Mouse (Mus musculus) thymus, adult 18-20 months (tissue): Measurements from ENCODE around the gene Rplp0.

Source experiments
- DNase-seq, 2 experiments: peaks; one replicate each; pipeline ENCODE4 v3.0.0; 2022; ENCODE audit warnings: mixed read lengths in 2 of 2

Gene Rplp0

DNA sequence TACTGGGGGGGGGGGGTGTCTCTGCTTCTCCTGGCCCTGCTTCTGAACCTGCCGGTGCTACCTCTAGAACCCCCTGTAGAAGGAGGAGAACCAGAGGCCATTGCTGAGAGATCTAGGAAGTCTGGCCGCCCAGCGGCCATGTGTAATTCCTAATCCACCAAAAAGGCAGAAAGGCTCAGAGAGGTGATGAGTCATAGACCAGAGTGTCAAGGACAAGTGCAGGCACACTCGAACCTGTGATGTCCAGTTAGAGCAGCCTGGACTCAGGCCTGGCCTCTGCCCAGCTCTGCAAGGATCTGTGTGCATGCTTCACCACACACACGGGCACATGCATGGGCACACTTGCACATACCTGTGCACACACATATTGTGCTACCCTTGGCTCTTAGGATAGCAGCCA is 31.1 kb upstream of the Rplp0 start:
- DNase-seq = no peak

- no peak for DNase-seq
These were observed 29.9 kb upstream of the Rplp0 start for GRCm38 (mm10) chr5:115529364-115529741.

GRCm38 (mm10) chr5:115529742-115530446 is 29.4 kb upstream of the Rplp0 start:
- DNase-seq = no peak

GRCm38 (mm10) chr5:115530447-115530809 is 28.8 kb upstream of the Rplp0 start:
- DNase-seq = peak in 1 of 2 experiments; percentile 62

GRCm38 (mm10) chr5:115531671-115532270 is 27.5 kb upstream of the Rplp0 start:
- DNase-seq = no peak

GRCm38 (mm10) chr5:115534290-115534731 is 25.0 kb upstream of the Rplp0 start:
- no peak for DNase-seq

DNA sequence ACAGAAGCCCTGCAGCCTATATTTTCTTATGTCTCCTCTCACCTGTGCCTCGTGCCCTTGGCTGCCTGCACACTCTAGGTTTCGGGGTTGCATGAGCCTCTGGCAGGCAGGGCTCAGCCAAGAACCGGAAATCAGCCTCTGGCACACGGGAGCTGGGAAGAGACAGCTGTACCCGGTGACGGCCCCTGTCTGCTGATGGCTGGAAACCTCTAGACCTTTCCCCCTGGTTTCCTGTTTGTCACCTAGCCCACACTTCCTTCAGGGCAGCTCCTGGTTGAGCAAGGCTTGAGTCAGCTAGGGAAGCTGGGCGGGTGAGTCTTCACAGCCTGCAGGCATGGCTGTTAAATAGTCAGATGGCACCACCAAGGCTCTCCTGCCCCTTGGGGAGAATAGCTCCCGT is 24.4 kb upstream of the Rplp0 start:
- peak in 1 of 2 experiments; percentile 58 for DNase-seq

DNA sequence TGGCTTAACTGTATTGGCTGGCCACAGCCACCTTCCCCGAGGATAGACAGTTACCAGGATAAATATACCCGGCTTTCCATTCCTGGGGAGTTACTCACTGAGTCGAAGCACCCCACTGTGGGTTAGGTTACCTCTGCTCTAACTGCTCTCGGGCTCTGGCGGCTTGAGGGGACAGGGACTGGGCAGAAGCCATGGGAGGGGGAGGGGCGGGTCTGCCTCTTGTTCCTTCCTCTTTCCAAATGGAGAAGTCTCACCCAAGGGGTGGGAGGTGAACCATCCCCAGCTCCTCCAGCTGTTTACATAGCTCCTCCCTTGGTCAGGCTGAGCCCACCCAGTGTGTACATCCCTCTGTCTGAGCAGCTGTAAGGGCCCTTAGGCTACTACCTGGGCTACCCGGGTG is 23.6 kb upstream of the Rplp0 start:
- DNase-seq = no peak

DNA sequence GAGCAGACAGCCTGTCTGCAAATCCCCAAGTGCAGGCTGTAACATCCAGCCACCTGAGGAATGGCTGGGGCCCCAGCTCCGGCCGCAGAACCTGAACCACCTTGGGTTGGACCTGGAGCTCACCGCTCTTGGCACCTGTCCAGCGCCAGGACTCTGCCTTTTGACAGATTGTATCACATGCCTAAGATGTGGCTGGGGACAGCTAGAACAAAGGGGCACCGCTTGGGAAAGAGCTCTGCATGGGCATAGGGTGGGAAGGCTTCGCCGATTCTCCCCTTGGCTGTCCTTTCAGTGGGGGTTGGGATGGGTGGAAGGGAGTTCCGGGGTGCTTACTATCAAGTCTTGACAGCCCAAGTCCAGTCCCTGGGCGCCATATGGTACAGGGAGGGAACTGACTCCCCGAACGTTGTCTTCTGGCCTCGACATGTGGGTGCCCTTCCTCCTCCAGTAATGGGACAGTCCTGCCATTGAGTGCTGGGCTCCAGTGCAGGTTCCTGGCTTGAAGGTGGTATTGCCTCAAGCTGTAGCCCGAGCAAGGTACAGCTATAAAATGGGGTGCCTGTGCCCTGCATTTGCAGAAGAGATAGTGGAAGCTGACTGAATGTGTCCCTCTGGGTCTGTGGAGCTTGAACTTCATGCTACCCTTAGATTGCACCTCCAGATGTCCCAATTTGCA is 21.1 kb upstream of the Rplp0 start:
- no peak for DNase-seq

GRCm38 (mm10) chr5:115538693-115539043 is 20.6 kb upstream of the Rplp0 start:
- DNase-seq = peak; percentile 74 to 84

DNA sequence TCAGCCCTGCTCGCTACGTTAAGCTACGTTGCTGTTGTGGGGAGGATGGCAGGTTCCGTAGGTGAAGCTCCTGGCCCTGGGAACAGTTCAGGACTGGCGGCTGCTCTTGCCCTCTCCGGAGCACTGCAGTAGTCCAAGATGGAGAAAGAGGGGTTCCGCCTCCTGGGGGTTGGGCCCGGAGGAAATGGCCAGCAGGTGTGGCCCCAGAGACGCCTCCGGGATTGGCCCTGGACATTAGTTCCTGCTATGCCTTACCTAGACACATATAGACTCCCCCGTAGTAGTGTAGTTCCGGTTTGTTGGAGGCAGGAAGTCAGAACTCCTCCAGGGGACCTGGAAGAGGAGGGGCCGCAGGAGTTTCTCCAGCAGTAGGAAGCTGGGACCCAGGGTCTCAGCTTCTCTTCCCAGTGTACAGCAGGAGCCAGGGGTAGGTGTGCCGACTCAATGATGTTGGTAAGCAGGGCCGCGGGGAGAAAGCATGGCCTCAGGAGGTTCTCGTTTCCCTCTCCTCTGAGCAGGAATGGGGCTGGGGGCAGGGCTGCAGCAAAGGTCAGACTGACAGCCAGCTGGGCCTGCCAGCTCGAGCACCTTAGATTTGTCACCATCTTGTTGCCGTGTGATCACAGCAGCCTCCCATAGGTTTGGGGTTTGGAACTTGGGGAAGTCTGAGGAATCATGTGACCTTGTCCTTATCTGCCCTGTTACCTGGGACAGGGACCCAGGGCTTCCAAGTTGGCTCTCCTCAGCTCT is 16.5 kb upstream of the Rplp0 start:
- DNase-seq = no peak

DNA sequence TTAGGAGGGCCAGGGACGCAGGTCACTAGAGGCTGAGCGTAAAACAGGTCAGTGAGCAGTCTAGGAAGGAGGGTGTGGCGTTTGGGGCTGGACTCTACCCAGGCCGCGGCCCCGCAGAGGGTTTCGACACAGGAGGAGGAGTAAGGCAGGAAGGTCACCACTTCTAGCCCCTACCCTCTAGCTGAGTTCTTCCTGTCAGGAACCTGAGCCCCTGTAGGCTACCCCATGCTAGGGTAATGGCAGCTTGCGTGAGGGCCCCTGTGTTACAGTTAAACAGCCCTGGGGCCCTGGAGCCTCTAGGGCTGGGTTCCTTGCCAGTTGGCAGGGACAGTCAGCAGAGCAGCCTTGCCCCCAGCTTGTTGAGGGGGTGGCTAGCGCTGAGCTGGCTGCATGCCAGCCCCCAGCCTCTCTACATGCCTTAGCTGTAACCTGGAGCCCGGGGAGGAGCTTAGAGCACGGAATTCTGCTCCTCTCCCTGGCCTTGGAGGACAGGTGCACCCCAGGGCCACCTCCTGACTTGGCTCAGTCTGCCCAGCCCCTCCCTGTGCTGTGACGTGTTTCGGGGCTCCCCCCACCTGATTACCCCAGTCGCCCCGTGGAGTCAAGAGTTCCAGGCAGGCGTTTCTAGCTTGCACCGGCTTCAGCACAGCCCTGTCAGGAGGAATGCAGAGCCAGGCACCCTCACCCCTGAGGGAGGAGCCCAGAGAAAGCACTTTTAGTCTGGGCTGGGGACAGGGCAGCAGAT is 15.6 kb upstream of the Rplp0 start:
- DNase-seq = no peak

GRCm38 (mm10) chr5:115544655-115545185 is 14.5 kb upstream of the Rplp0 start:
- DNase-seq = peak in 1 of 2 experiments; percentile 3

- DNase-seq = no peak
These were observed 13.6 kb upstream of the Rplp0 start for GRCm38 (mm10) chr5:115545636-115546035.

- peak in 1 of 2 experiments; percentile 3 for DNase-seq
These were observed 12.7 kb upstream of the Rplp0 start for GRCm38 (mm10) chr5:115546536-115546935.

DNA sequence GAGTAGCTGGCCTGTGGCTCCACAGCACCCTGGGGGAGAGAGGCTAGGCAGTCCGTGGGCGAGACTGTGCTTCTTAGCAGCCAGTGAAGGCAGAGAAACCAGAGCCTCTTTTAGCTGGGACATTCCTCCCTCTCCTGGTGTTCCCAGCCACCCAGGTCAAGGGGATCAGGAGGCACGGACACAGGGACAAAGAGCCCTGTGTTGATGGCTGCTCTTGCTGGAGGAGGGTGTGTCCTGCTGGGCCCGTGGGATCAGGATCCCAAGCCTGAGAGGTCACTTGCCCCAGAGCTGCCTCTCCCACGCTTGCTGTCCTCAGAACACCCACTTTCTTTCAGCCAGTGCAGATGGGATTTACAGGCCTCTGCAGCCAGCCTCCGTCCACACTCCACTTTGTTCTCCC is 12.3 kb upstream of the Rplp0 start:
- DNase-seq = no peak

- DNase-seq = no peak
These were observed 11.8 kb upstream of the Rplp0 start for GRCm38 (mm10) chr5:115547421-115547820.

- no peak for DNase-seq
These were observed 10.6 kb upstream of the Rplp0 start for GRCm38 (mm10) chr5:115548501-115549285.

- no peak for DNase-seq
These were observed 8.7 kb upstream of the Rplp0 start for GRCm38 (mm10) chr5:115550482-115551005.

- no peak for DNase-seq
These were observed 7.9 kb upstream of the Rplp0 start for GRCm38 (mm10) chr5:115551386-115551785.

GRCm38 (mm10) chr5:115551799-115552198 is 7.5 kb upstream of the Rplp0 start:
- no peak for DNase-seq
